Mouse (Mus musculus) right cerebral cortex, postnatal 4 days (tissue): ENCODE results near the gene Ikzf2.

Source experiments
- DNase-seq: peaks from one replicate; pipeline ENCODE4 v3.0.0-alpha.2; 2022

Ikzf2 gene

DNA sequence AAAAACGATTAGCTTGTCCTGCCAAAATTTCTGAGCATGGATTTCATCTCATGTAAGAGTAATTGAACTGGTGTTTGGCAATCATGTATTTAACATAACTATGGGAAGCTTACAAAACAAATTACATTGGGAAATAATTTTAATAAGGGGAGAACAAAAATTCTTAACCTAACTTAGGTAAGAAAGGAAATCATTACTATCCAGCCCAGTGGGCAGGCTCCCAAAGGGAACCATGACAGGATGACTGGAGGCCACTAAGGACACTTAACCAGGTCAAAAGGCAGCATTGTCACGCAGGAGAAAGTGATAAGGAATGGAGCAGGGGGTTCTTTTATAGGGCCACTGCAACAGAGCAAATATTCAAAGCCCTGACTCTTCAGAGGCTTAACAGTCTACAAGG is 101.5 kb downstream of the Ikzf2 start:
- no peak for DNase-seq

DNA sequence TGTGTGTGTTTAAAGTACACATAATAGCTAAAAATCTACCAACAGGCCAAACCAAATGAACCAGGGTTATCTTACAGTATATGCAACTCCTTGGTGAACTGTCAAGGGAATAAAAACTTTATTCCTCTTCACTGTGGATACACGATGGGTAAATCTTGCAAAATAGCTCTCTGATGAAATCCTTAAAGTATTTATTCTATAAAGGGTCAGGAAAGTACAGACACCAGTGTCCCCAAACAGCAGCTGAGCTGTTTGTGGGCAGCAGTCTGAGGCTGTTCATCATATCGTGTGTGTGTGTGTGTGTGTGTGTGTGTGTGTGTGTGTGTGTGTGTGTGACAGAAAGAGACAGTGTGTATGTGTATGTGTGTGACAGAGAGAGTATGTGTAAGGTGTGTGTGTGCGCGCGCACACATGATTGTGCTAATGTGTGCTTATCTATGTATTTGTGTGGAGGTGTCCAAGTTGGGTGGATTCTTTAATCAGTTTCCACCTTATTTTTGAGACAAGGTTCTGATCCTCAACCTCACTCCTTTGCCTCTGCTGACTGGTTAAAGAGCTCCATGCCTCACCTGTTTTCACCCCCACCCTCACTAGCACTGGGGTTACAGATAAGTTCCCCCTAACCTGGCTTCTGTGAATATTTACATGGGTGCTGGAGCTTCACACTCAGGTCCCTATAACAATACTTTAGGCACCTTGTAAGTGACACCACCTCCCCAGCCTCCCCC is 102.9 kb downstream of the Ikzf2 start:
- DNase-seq, result no peak

DNA sequence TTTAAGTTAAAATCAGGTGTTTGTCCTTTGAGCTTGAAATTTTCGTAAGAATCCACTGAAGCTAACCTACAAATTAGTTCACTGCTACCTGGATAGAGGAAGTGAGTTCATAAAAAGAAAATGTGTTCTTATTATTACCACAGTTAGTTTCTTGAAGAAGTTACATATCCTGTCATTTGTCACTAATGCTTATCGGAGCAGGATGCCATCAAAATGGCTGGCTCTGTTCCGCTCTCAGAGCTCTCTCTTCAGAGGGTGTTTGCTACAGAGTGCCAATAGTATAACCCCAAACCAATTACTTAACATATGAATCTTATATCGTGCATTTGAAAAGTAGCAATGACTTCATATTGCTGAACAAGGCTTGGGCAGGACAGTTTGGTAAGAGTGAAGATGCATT is 108.1 kb downstream of the Ikzf2 start:
- no peak for DNase-seq

DNA sequence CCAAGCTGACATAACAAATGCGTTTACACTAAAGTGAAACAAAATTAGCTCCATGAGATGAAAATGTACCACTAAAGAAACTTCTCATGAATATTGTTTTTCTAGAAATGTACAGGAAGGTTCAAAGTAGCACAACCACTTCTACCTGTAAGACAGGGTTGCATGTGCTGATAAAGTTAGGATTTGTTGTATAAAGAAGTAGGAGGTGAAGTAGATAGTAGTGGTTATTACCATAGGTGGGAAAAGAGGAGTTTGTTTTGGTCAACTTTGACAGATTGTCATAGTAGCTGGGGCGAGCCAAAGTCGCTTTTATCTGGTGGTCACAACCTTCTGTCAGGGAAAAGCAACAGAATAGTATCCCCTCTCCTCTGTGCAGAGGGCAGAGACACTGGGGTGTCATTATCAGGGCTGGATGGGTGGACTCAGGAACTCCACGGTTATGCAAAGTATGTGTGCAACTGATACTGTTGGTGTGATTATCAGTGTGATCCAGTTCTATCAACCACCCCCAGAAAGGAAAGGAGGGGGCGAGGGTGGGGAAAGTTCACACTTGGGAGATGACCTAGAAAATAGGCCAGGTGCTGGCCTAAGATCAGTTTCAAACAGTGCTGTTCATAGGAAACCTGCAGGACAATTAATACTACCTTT is 127.5 kb downstream of the Ikzf2 start:
- DNase-seq, result no peak

- no peak for DNase-seq
These were observed 131.4 kb downstream of the Ikzf2 start for GRCm38 (mm10) chr1:69555636-69556151.

- no peak for DNase-seq
These were observed 137.1 kb downstream of the Ikzf2 start for GRCm38 (mm10) chr1:69549987-69550386.

GRCm38 (mm10) chr1:69545885-69546253 is 141.2 kb downstream of the Ikzf2 start:
- no peak for DNase-seq

- DNase-seq, result no peak
These were observed 141.7 kb downstream of the Ikzf2 start for GRCm38 (mm10) chr1:69545217-69545884.

DNA sequence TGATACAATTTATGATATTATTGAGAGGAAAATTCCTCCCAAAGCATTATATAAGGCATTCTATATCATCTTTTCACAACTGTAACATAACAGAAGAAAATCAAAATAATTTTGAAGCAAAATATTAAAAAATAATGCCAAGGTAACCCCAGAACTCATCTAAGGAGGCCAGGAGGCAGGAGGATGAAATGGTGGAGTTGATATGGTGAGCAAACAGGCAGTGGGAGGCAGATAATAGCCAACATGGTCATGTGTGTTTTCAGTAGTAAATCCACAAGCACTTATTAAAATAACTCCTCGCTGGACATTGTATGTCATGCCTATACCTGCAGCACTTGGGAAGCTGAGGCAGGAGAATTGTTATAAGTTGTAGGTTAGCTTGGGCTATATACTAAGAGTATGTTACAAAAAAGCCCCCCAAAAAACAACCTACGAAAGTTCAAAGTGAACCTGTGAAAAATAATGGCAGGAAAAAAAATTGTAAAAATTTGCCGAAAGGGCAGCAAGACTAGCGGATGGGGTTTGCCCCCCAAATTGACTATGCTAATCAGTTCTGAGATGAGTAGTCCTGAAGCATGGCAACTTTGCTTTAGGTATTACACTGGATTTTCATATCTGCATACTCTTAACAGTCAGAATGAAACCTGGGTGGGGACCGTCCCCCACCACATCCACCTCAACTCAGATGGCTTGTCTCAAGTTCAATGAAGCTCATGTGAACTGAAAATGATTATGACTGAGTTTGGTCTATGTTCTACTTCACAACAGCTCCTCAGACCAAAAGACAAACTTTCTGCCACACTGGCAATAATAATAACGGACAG is 143.1 kb downstream of the Ikzf2 start:
- DNase-seq, result no peak

DNA sequence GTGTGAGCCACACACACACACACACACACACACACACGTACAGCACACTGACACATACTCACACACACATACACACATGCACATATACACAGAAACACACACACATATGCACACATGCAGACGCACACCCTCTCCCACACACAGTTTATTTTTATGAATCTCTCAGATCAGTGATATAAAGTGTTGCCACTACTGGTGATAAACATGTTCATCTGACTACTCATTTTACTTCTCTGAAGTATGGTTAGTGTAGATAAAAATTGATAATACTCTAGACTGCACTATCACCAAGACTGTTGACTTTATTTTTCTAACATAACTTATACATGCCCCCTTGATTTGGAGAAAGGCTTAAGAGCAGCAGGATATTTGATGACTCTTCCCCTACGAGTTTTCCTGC is 144.5 kb downstream of the Ikzf2 start:
- no peak for DNase-seq

- no peak for DNase-seq
These were observed 148.4 kb downstream of the Ikzf2 start for GRCm38 (mm10) chr1:69538663-69539062.

GRCm38 (mm10) chr1:69537619-69538018 is 149.4 kb downstream of the Ikzf2 start:
- DNase-seq, result no peak

DNA sequence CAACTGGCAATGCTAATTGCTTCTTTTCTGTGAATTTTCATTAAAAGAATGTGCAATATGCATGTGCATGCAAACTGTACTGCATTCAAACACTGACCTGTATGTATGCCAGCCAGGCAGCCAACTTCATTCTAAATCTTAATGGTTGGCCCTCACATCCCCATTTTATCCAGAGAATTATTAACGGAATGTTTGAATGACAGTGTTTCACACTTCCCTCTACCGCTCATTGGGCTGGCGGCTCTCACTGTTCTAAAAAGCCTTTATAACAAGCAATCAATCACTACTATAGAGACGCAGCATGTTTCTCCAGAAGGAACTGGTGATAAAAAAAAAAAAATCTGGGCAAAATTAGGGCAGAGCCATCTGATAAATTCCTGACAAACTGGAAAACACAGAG is 151.5 kb downstream of the Ikzf2 start:
- DNase-seq, result no peak

DNA sequence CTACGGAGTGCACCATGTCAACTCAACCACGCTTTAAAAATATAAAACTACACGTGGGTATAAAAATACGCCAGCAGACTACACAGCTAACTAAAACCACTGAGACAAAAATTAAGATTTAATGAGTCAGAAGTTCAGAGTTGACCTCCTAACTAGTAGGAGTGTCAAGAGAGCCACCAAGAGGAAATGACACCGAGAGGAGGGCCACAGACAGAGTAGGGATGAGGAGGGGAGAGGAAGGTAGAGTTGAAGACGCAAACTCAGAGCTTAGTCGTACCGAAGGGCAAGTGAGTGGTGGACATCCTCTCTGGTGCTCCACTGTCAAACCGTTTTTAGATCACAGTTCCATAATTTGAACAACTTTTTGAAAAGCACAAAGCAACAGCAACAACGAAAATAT is 154.0 kb downstream of the Ikzf2 start:
- DNase-seq, result no peak

GRCm38 (mm10) chr1:69528696-69529095 is 158.3 kb downstream of the Ikzf2 start:
- DNase-seq, result no peak

- no peak for DNase-seq
These were observed 165.4 kb downstream of the Ikzf2 start for GRCm38 (mm10) chr1:69521656-69522055.

DNA sequence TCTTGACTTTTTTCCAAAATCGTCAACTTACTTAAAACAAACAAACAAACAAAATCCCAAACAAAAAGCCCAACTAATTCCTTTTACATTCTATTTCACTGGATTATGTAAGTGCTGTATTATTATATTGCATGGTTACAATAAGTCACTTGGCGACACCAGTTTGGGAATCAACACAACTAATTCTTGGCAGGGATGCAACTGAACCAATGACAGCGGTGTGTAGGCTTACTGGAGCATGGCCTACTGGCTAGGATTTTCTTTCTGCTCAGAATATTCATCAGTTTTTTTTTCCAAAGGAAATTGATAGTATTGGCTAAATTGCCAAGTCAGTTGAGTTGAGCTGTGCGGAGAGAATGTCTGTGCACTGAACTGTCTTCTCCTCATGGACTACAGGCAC is 167.7 kb downstream of the Ikzf2 start:
- no peak for DNase-seq

GRCm38 (mm10) chr1:69518012-69518411 is 169.0 kb downstream of the Ikzf2 start:
- no peak for DNase-seq

GRCm38 (mm10) chr1:69516144-69516543 is 170.9 kb downstream of the Ikzf2 start:
- DNase-seq, result no peak

DNA sequence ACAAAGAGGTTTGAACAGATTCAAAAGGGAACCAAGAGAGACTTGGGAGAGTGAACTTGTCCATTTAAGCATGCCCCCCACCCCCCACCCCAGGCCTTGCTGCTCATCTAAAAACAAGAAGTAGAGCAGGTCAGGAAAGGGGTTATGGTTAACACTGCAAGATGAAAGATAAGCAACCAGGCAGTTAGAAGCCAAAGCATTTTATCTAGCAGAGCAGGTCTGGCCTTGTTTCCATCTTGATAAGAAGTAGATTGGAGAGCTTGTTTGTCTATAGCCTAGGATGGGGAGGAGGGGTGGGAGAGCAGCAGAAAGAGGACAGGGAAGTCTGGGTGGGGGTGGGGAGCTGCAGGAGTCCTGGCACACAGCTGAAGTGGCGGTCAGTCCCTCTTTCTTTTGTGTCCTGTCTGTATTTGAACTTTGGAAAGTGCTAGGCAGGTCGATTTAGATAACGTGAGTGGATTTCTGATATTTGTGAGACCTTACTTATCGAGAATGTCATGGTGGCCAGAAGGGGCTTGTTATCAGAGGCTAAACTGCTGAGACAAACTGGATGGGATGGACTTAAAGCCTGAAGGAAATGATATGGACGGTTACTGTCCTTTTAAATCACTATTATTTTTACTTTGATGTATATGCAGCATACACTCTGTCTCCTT is 173.3 kb downstream of the Ikzf2 start:
- DNase-seq, result no peak

DNA sequence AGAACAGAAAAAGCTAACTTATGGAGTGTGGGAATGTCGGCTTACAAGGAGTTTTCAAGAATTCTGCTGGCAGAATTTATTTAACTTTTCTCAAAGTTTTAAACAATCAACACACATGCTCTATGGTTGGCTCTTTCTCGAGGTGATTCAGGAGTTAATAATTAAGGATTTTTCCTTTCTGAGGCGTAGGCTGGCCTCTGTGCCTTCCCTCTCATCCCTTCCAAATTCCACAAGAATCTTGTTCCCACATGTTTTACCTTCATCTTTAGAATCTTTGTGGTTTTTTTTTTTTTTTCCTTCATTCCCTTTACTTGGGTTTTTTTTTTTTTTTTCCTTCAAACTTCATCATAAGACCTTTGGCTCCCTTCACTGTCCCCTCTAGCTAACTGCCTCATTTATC is 178.8 kb downstream of the Ikzf2 start:
- no peak for DNase-seq

GRCm38 (mm10) chr1:69507513-69507912 is 179.5 kb downstream of the Ikzf2 start:
- no peak for DNase-seq
